Mouse (Mus musculus) embryonic facial prominence, embryonic 11.5 days (tissue): ENCODE measurements around the gene Csnk1e. TPM values are rescaled to one million over a fixed set of nuclear protein-coding genes. Genes with fewer than 3 reads are reported as not detected.
"Not testable (repeated sequence)": the region's sequence is repeated elsewhere in the genome, so short reads cannot be mapped to it uniquely, and the experiment has no call there.

Experiments
- ATAC-seq: fragments of 200-750 bp; cut with Nextera tagmentation; replicated peaks from 2 replicates; pipeline ENCODE4 v1.8.0; 2017; ENCODE audit warnings: low read depth; ENCODE audit not compliant: insufficient number of reproducible peaks, low FRiP score, low TSS enrichment
- DNase-seq: peaks from one replicate; pipeline ENCODE4 v3.0.0-alpha.2; 2015; ENCODE audit warnings: low spot score
- H3K27ac ChIP-seq: fragments of 300-500 bp; sonication (generic); replicated peaks from 2 replicates; pipeline ENCODE4 v1.5.1; 2014; ENCODE audit warnings: mild to moderate bottlenecking, low read depth, low read length, control low read depth
- H3K27me3 ChIP-seq: fragments of 300-500 bp; sonication (generic); 2 replicates; pipeline ENCODE4 v1.6.1; 2014; ENCODE audit warnings: mild to moderate bottlenecking, low read length, moderate library complexity, mixed read lengths; ENCODE audit not compliant: control insufficient read depth, insufficient read depth
- H3K36me3 ChIP-seq: fragments of 300-500 bp; sonication (generic); replicated peaks from 2 replicates; pipeline ENCODE4 v1.6.1; 2014; ENCODE audit warnings: low read depth, mild to moderate bottlenecking, low read length, moderate library complexity, mixed read lengths; ENCODE audit not compliant: control insufficient read depth, insufficient read depth
- H3K4me1 ChIP-seq: fragments of 300-500 bp; sonication (generic); 2 replicates; pipeline ENCODE4 v1.6.1; 2014; ENCODE audit warnings: low read length, mixed read lengths; ENCODE audit not compliant: control insufficient read depth, insufficient read depth
- H3K4me2 ChIP-seq: fragments of 300-500 bp; sonication (generic); 2 replicates; pipeline ENCODE4 v1.6.1; 2014; ENCODE audit warnings: low read depth, mild to moderate bottlenecking, control low read depth, low read length, moderate library complexity
- H3K4me3 ChIP-seq: fragments of 300-500 bp; sonication (generic); 2 replicates; pipeline ENCODE4 v1.5.1; 2014; ENCODE audit warnings: low read depth, low read length, control low read depth
- H3K9ac ChIP-seq: fragments of 300-500 bp; sonication (generic); replicated peaks from 2 replicates; pipeline ENCODE4 v1.6.1; 2014; ENCODE audit warnings: mild to moderate bottlenecking, control low read depth, low read length
- H3K9me3 ChIP-seq: fragments of 300-500 bp; sonication (generic); replicated peaks from 2 replicates; pipeline ENCODE4 v1.6.1; 2016; ENCODE audit warnings: mild to moderate bottlenecking, low read length, inconsistent platforms, mixed read lengths; ENCODE audit not compliant: control insufficient read depth
- WGBS: fragments of 180-500 bp; shearing (Covaris S2); extraction: QIAGEN DNeasy Blood & Tissue Kit; methylation state at CpG from one replicate; pipeline ENCODE4 v1.1.7; 2014; 5-methylcytosine and 5-hydroxymethylcytosine counted together
- polyA plus RNA-seq: library from polyadenylated mRNA; unstranded; fragments of >200 nt; fragmentation: Nextera tagmentation; extraction: Ambion mirVana; gene quantifications from 2 replicates; pipeline ENCODE4 v1.2.1, GENCODE M21; 2014

The Csnk1e gene
- polyA plus RNA-seq, 1 experiment from 2014 or later: 108 TPM

- H3K9ac ChIP-seq: no peak overlapping the region
- no peak overlapping the region for H3K27ac ChIP-seq
- WGBS: 65% methylated on average over 6 of the region's 6 CpGs
- DNase-seq (no peak), ATAC-seq (no peak)
- no peak overlapping the region for H3K4me2 ChIP-seq
- H3K36me3 ChIP-seq: no peaks in the 10 kb centered on the region
- H3K9me3 ChIP-seq: no peaks in the 10 kb centered on the region
- H3K4me1 ChIP-seq: no peaks in the 10 kb centered on the region
- no peaks in the 10 kb centered on the region for H3K27me3 ChIP-seq
- no peak overlapping the region for H3K4me3 ChIP-seq
Observed at GRCm38 (mm10) chr15:79456546-79456945, 1.2 kb upstream of the Csnk1e start.

- DNase-seq, H3K9ac ChIP-seq, H3K36me3 ChIP-seq, H3K27ac ChIP-seq, H3K27me3 ChIP-seq, H3K4me2 ChIP-seq, ATAC-seq, H3K4me3 ChIP-seq, H3K4me1 ChIP-seq, H3K9me3 ChIP-seq: not testable (repeated sequence)
- 44% methylated on average over 6 of the region's 6 CpGs for WGBS
Observed at GRCm38 (mm10) chr15:79456104-79456503, 738 bp upstream of the Csnk1e start.

- no peak overlapping the region for H3K4me2 ChIP-seq
- no peaks in the 10 kb centered on the region for H3K9me3 ChIP-seq
- DNase-seq (no peak), ATAC-seq (no peak)
- H3K27me3 ChIP-seq: no peaks in the 10 kb centered on the region
- H3K27ac ChIP-seq: no peak overlapping the region
- no peak overlapping the region for H3K9ac ChIP-seq
- H3K4me3 ChIP-seq: no peak overlapping the region
- 88% methylated on average over 4 of the region's 4 CpGs for WGBS
- H3K4me1 ChIP-seq: no peaks in the 10 kb centered on the region
- H3K36me3 ChIP-seq: no peaks in the 10 kb centered on the region
Observed at GRCm38 (mm10) chr15:79453831-79454230, 1.5 kb downstream of the Csnk1e start.

GRCm38 (mm10) chr15:79448041-79448440 is 7.3 kb downstream of the Csnk1e start:
- ATAC-seq (no peak), DNase-seq (no peak)
- Histone ChIP-seq H3K4me3 (no peak overlapping the region), H3K27ac (no peak overlapping the region), H3K4me2 (no peak overlapping the region), H3K4me1 (no peaks in the 10 kb centered on the region), H3K27me3 (no peaks in the 10 kb centered on the region), H3K9ac (no peak overlapping the region), H3K36me3 (no peaks in the 10 kb centered on the region), H3K9me3 (no peaks in the 10 kb centered on the region)
- 84% methylated on average over 3 of the region's 3 CpGs for WGBS

- H3K4me1 ChIP-seq: no peaks in the 10 kb centered on the region
- WGBS: 76% methylated on average over 8 of the region's 8 CpGs
- no peaks in the 10 kb centered on the region for H3K36me3 ChIP-seq
Observed at GRCm38 (mm10) chr15:79445786-79446654, 9.3 kb downstream of the Csnk1e start.

GRCm38 (mm10) chr15:79443856-79444410 is 11.4 kb downstream of the Csnk1e start:
- H3K4me2 ChIP-seq: no peak overlapping the region
- H3K4me1 ChIP-seq: peaks cover 7% of the 10 kb centered on the region
- ATAC-seq (no peak), DNase-seq (no peak)
- H3K27me3 ChIP-seq: no peaks in the 10 kb centered on the region
- H3K36me3 ChIP-seq: no peaks in the 10 kb centered on the region
- H3K27ac ChIP-seq: no peak overlapping the region
- H3K9me3 ChIP-seq: no peaks in the 10 kb centered on the region
- no peak overlapping the region for H3K4me3 ChIP-seq
- no peak overlapping the region for H3K9ac ChIP-seq
- WGBS: 46% methylated on average over 7 of the region's 7 CpGs

More at GRCm38 (mm10) chr15:79445786-79446654, 9.3 kb downstream of the Csnk1e start:
- H3K27me3 ChIP-seq: no peaks in the 10 kb centered on the region
- no peak overlapping the region for H3K27ac ChIP-seq
- ATAC-seq (no peak), DNase-seq (no peak)
- H3K9me3 ChIP-seq: no peaks in the 10 kb centered on the region
- no peak overlapping the region for H3K9ac ChIP-seq
- H3K4me2 ChIP-seq: no peak overlapping the region
- H3K4me3 ChIP-seq: no peak overlapping the region

GRCm38 (mm10) chr15:79442961-79443518 is 12.3 kb downstream of the Csnk1e start:
- Histone ChIP-seq H3K9me3 (no peaks in the 10 kb centered on the region), H3K4me3 (no peak overlapping the region), H3K27ac (no peak overlapping the region), H3K4me1 (peaks cover 12% of the 10 kb centered on the region), H3K27me3 (no peaks in the 10 kb centered on the region), H3K36me3 (no peaks in the 10 kb centered on the region; the same call in none of the 2 replicates), H3K4me2 (no peak overlapping the region), H3K9ac (no peak overlapping the region; the same call in 1 of the 2 replicates)
- WGBS: 78% methylated on average over 9 of the region's 9 CpGs
- DNase-seq (no peak), ATAC-seq (no peak)

GRCm38 (mm10) chr15:79442257-79442611 is 13.1 kb downstream of the Csnk1e start:
- WGBS: 5% methylated on average over 6 of the region's 6 CpGs
- Histone ChIP-seq H3K27me3 (no peaks in the 10 kb centered on the region), H3K27ac (peak overlapping the region; percentile 92), H3K4me2 (peak overlapping the region; percentile 59), H3K36me3 (peaks cover 3% of the 10 kb centered on the region), H3K9ac (peak overlapping the region; percentile 97), H3K4me1 (peaks cover 12% of the 10 kb centered on the region), H3K4me3 (peak overlapping the region; percentile 90), H3K9me3 (no peaks in the 10 kb centered on the region)
- ATAC-seq (peak; percentile 14; the same call in 1 of the 2 replicates), DNase-seq (no peak)
